Mouse (Mus musculus): ENCODE measurements around the gene Sytl5. TPM values are rescaled to one million over a fixed set of nuclear protein-coding genes. Genes with fewer than 3 reads are reported as not detected.

Gene Sytl5
- 0.08 TPM in 1 of 2 replicates, not detected in the other for polyA plus RNA-seq (2015; fragmentation: Nextera tagmentation; extraction: Ambion mirVana)

DNA sequence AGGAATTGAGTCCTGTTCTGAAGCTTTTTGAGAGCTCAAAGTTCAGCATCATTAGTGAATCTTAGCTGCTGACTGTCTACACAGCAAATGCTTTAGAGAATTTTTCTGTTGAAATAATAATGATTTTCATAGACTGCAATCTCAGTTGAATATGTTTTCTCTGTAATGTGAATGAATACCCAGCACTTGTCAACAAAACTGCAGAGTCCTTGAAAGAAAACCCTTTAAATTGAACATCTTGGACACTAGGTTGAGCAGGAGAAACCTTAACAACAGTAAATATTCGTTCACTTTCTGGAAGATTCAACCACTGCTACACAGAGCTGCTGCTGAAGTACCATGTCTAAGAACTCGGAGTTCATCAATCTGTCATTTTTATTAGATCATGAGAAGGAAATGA is at the start of gene Sytl5:
Sytl5 (plus strand) TSS at position 301 of the 400 bp plus-strand sequence.
- no peak for DNase-seq (ENCODE audit: low spot score)

GRCm38 (mm10) chrX:9846628-9847027 is 38.8 kb upstream of the Sytl5 start, which contains the start of gene Hypm:
Gene Hypm, plus strand, starts transcription at chrX:9846928.
- DNase-seq (ENCODE audit: low spot score), result no peak

DNA sequence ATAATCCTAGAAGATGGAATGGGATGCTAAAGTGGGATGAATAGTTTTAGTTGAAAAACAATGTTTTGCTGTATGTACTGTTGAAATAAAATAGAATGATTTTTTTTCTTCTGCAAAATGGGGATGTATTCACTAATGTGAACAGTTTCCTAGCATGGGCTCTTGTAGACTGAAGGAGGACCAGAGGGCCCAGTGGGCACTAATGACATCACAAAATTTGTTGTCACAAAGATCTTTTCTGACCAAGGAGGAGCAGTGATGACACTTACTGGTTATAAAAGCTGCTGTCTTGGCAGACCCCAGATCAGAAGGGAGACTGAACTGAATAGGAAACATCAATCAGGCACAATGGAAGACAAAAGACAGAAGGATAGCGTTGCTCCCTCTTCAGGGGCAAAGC is 36.0 kb upstream of the Sytl5 start, which contains the start of gene H2al3:
H2al3 (plus strand) TSS at position 301 of the 400 bp plus-strand sequence.
- no peak for DNase-seq (ENCODE audit: low spot score)

DNA sequence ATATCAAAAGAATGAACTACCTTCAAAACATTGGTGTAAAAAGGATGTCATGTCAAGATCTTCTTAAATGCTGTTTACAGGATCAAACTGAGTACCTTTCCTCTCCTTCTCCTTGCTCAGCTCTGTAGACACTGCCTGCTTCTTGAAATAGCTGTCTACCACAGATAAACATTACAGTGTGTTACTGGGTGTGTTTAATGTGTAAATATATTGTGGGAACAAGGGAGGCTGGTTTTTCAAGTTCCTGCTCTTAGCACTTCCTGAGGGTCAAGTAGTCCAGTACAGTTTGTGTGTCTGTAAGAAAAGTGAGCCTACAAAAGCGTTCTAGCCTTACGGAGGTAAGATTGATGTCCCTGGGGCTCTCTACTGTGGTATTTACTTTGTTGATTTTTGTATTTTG is 23.6 kb upstream of the Sytl5 start:
- DNase-seq (ENCODE audit: low spot score), result no peak

GRCm38 (mm10) chrX:9875519-9875918 is 9.9 kb upstream of the Sytl5 start:
- no peak for DNase-seq (ENCODE audit: low spot score)

DNA sequence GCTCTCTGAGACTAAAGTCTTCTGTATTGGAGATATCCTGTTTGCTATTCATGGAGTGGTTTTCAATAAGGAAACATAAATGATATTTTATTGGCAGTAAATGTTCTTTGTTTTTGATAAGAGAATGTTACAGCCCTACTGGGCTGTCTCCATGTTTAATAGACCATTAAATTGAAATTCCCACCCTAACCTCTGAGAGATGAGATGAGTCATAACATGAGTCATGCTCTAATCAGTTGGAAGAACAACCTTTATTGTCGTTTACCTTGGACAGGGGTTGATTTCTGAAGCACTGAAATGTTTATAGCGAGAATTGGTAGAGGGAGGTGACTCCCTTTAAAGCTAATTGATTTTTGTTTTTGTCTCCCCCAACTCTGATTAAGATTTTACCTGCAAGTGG is 24.1 kb downstream of the Sytl5 start:
- DNase-seq (ENCODE audit: low spot score), result no peak

DNA sequence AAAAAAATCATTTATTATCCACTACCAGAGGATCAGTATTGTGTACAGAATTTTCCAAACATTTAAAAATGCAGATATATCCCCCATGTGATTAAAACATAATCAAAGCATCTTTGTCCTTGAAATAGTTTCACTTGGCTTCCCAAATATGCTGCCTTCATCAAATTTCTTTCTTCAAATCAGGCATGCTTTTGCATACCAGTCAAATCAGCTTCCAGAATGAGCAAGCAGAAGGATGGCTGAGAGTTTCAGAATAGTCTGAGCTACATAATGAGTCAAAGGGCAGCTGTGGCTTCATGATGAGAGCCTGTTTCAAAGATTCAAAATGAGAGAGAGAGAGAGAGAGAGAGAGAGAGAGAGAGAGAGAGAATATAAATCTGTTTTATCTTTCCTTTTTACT is 48.4 kb downstream of the Sytl5 start:
- no peak for DNase-seq (ENCODE audit: low spot score)

- no peak for DNase-seq (ENCODE audit: low spot score)
These were observed 98.8 kb downstream of the Sytl5 start for GRCm38 (mm10) chrX:9984094-9984669.

DNA sequence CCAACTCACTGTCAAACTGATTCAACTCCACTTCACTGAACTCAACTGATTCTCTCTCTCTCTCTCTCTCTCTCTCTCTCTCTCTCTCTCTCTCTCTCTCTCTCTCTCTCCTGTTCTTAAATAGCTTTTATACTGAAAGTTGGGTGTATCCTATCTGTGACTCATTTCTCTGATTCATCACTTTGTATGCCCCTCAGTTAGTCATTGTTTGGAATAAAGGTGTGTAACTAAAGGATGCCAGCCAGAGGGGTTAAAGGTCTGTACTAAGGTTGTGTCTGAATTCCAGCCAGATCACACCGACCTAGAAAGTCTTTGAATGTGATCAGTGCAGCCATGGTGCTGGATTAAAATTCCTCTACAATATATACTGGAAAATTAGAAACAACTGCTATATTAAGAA is 115.3 kb downstream of the Sytl5 start:
- DNase-seq (ENCODE audit: low spot score), result no peak

DNA sequence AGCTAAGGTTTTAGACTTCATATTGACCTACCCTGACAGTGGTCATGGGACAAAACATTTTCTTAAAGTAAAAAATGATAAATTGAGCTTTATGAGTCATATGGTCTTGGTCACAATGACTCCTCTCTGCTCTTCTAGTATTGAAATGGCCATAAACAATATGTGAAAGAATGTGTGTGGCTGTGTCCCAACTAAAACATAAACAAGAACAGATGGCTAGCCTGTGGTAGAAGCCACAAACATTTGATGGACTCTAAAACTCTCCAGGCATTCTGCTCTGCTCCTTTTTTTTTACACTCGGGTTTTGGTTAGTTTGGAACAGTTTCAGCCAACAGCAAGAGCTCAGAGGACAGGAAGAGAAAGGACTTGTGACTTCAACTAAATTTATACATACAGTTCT is 120.5 kb downstream of the Sytl5 start:
- DNase-seq (ENCODE audit: low spot score), result no peak

DNA sequence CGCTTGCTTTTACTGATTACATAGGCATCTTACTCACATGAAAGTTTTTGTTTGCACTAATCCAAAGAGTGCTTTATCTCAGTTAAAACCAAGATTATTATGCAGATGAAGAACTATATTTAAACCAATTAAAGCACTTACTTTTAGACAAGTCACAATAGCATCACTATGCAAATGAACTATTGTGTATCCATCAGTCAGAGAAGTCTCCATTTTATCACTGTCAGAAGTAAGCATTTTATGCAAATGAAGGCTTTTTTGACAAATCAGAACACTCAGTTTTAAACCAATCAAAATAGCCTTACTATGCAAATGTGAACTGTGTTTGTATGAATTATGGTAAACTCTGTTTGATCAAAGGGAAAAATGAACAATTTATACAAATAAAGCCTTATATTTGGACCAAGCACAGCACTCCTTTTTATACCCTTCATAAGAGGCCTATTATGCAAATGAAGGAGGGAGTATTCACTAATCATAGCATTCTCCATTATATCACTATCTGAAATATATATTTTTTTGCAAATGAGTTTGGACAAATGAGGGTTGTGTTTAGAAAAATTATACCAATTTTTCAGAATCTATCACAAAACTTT is 122.4 kb downstream of the Sytl5 start:
- DNase-seq (ENCODE audit: low spot score), result no peak

GRCm38 (mm10) chrX:10010202-10010601 is 124.8 kb downstream of the Sytl5 start:
- no peak for DNase-seq (ENCODE audit: low spot score)

DNA sequence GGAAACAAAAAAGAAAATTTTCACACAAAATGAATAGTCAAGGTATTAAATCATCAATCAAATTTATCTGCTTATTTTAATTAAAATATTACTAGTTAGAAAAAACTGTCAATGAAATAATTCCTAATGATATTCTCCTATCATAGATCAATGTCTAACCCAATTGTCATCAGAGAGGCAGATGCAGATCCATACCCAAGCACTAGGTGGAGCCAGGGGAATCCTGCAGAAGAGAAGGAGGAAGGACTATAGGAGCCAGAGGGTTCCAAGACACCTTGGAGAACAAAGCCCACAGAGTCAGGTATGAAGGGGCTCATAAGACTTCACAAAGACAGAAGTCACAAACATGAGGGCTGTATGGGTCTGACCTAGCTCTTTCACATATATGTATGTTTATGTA is 149.2 kb downstream of the Sytl5 start:
- DNase-seq (ENCODE audit: low spot score), result no peak

Other genes with a start within 250 kb of the Sytl5 start
- 51.3 and 54.6 TPM in 2 replicates for gene Dynlt3, start 222.6 kb upstream of the Sytl5 start, polyA plus RNA-seq (2015; fragmentation: Nextera tagmentation; extraction: Ambion mirVana)
- not detected in 2 replicates for gene Hypm, start 38.7 kb upstream of the Sytl5 start, polyA plus RNA-seq (2015; fragmentation: Nextera tagmentation; extraction: Ambion mirVana)
- gene H2al3, start 35.9 kb upstream of the Sytl5 start, polyA plus RNA-seq (2015; fragmentation: Nextera tagmentation; extraction: Ambion mirVana), result not detected in 2 replicates
- 5.6 and 5.7 TPM in 2 replicates for gene Srpx, start 232.1 kb downstream of the Sytl5 start, polyA plus RNA-seq (2015; fragmentation: Nextera tagmentation; extraction: Ambion mirVana)

All from thymus, postnatal 0 days (tissue).